Mouse (Mus musculus): Measurements from ENCODE around the gene Primpol. TPM values are rescaled to one million over a fixed set of nuclear protein-coding genes. Genes with fewer than 3 reads are reported as not detected.

Primpol gene
- polyA plus RNA-seq (2015; fragmentation: Nextera tagmentation; extraction: Ambion mirVana): 7.8 and 7.9 TPM in 2 replicates

- WGBS: under 1% methylated on average over 54 of the region's 54 CpGs
- peak within 1 kb of the TSS; percentile 85 for H3K9ac ChIP-seq
- peaks cover 16% of the 10 kb centered on the region for H3K4me1 ChIP-seq
- H3K27me3 ChIP-seq (replicated peaks): no peaks in the 10 kb centered on the region
- peak; percentile 98 for ATAC-seq (replicated peaks)
- peak within 1 kb of the TSS; percentile 66 for H3K4me3 ChIP-seq
- H3K4me2 ChIP-seq: peak within 1 kb of the TSS; percentile 79
- H3K9me3 ChIP-seq: no peaks in the 10 kb centered on the region
- no peaks in the 10 kb centered on the region for H3K36me3 ChIP-seq (replicated peaks)
- H3K27ac ChIP-seq: peak within 1 kb of the TSS; percentile 96
Measured at GRCm38 (mm10) chr8:46616879-46617689, at the start of gene Primpol, which contains the start of gene Casp3. Primpol (minus strand) TSS chr8:46617212. Casp3 (plus strand) TSS chr8:46617291.

- WGBS: 92% methylated on average over 2 of the region's 2 CpGs
- H3K27ac ChIP-seq: no peak overlapping the region
- no peak overlapping the region for H3K4me3 ChIP-seq
- no peaks in the 10 kb centered on the region for H3K4me1 ChIP-seq
- no peak for ATAC-seq (replicated peaks)
- no peaks in the 10 kb centered on the region for H3K36me3 ChIP-seq (replicated peaks)
- H3K9ac ChIP-seq: no peak overlapping the region
- H3K27me3 ChIP-seq (replicated peaks): no peaks in the 10 kb centered on the region
- no peaks in the 10 kb centered on the region for H3K9me3 ChIP-seq
- no peak overlapping the region for H3K4me2 ChIP-seq
Measured at GRCm38 (mm10) chr8:46655919-46656318, 38.9 kb upstream of the Primpol start.

- 79% methylated on average over 9 of the region's 9 CpGs for WGBS
Measured at GRCm38 (mm10) chr8:46651872-46652271, 34.9 kb upstream of the Primpol start.

GRCm38 (mm10) chr8:46648421-46648820, 31.4 kb upstream of the Primpol start:
- H3K4me2 ChIP-seq: no peak overlapping the region
- no peak for ATAC-seq (replicated peaks)
- H3K9me3 ChIP-seq: no peaks in the 10 kb centered on the region
- no peak overlapping the region for H3K4me3 ChIP-seq
- no peak overlapping the region for H3K9ac ChIP-seq
- H3K27me3 ChIP-seq (replicated peaks): no peaks in the 10 kb centered on the region
- H3K4me1 ChIP-seq: no peaks in the 10 kb centered on the region
- no peaks in the 10 kb centered on the region for H3K36me3 ChIP-seq (replicated peaks)
- 93% methylated on average over 4 of the region's 4 CpGs for WGBS
- no peak overlapping the region for H3K27ac ChIP-seq

More at GRCm38 (mm10) chr8:46651872-46652271, 34.9 kb upstream of the Primpol start:
- no peak overlapping the region for H3K4me3 ChIP-seq
- H3K4me1 ChIP-seq: no peaks in the 10 kb centered on the region
- no peaks in the 10 kb centered on the region for H3K9me3 ChIP-seq
- no peaks in the 10 kb centered on the region for H3K36me3 ChIP-seq (replicated peaks)
- no peak for ATAC-seq (replicated peaks)
- no peaks in the 10 kb centered on the region for H3K27me3 ChIP-seq (replicated peaks)
- no peak overlapping the region for H3K4me2 ChIP-seq
- no peak overlapping the region for H3K9ac ChIP-seq
- no peak overlapping the region for H3K27ac ChIP-seq

GRCm38 (mm10) chr8:46641272-46641671, 24.3 kb upstream of the Primpol start:
- H3K36me3 ChIP-seq (replicated peaks): peaks cover 17% of the 10 kb centered on the region; the same call in 1 of the 2 replicates
- no peak overlapping the region for H3K4me3 ChIP-seq
- 93% methylated on average over 5 of the region's 5 CpGs for WGBS
- no peak overlapping the region for H3K9ac ChIP-seq
- H3K4me2 ChIP-seq: no peak overlapping the region
- no peaks in the 10 kb centered on the region for H3K9me3 ChIP-seq
- no peak overlapping the region for H3K27ac ChIP-seq
- H3K27me3 ChIP-seq (replicated peaks): no peaks in the 10 kb centered on the region
- no peaks in the 10 kb centered on the region for H3K4me1 ChIP-seq
- ATAC-seq (replicated peaks): no peak

- Histone ChIP-seq H3K9me3 (no peaks in the 10 kb centered on the region), H3K27me3 (replicated peaks) (no peaks in the 10 kb centered on the region), H3K4me1 (no peaks in the 10 kb centered on the region), H3K9ac (no peak overlapping the region), H3K27ac (no peak overlapping the region), H3K4me3 (no peak overlapping the region), H3K4me2 (no peak overlapping the region), H3K36me3 (replicated peaks) (peaks cover 31% of the 10 kb centered on the region; the same call in 1 of the 2 replicates)
- WGBS: 90% methylated on average over 5 of the region's 5 CpGs
- no peak for ATAC-seq (replicated peaks)
Measured at GRCm38 (mm10) chr8:46639852-46640251, 22.8 kb upstream of the Primpol start.

GRCm38 (mm10) chr8:46639010-46639571, 22.1 kb upstream of the Primpol start:
- Histone ChIP-seq H3K27ac (peak overlapping the region; percentile 50; the same call in 1 of the 2 replicates), H3K36me3 (replicated peaks) (peaks cover 37% of the 10 kb centered on the region), H3K27me3 (replicated peaks) (no peaks in the 10 kb centered on the region), H3K4me2 (no peak overlapping the region), H3K9ac (no peak overlapping the region), H3K9me3 (no peaks in the 10 kb centered on the region), H3K4me3 (no peak overlapping the region), H3K4me1 (no peaks in the 10 kb centered on the region)
- 62% methylated on average over 6 of the region's 6 CpGs for WGBS
- ATAC-seq (replicated peaks): peak; percentile 74; the same call in 1 of the 2 replicates

- no peak overlapping the region for H3K4me3 ChIP-seq
- H3K4me2 ChIP-seq: no peak overlapping the region
- H3K27ac ChIP-seq: no peak overlapping the region
- no peaks in the 10 kb centered on the region for H3K4me1 ChIP-seq
- 94% methylated on average over 4 of the region's 4 CpGs for WGBS
- H3K27me3 ChIP-seq (replicated peaks): no peaks in the 10 kb centered on the region
- no peak overlapping the region for H3K9ac ChIP-seq
- no peak for ATAC-seq (replicated peaks)
- peaks cover 39% of the 10 kb centered on the region for H3K36me3 ChIP-seq (replicated peaks)
- H3K9me3 ChIP-seq: no peaks in the 10 kb centered on the region
Measured at GRCm38 (mm10) chr8:46630932-46631331, 13.9 kb upstream of the Primpol start.

- Histone ChIP-seq H3K4me3 (no peak overlapping the region), H3K27me3 (replicated peaks) (no peaks in the 10 kb centered on the region), H3K4me2 (no peak overlapping the region), H3K9ac (no peak overlapping the region), H3K36me3 (replicated peaks) (peaks cover 34% of the 10 kb centered on the region), H3K4me1 (no peaks in the 10 kb centered on the region), H3K9me3 (no peaks in the 10 kb centered on the region), H3K27ac (no peak overlapping the region)
- WGBS: 95% methylated on average over 3 of the region's 3 CpGs
- ATAC-seq (replicated peaks): no peak
Measured at GRCm38 (mm10) chr8:46630422-46630821, 13.4 kb upstream of the Primpol start.

GRCm38 (mm10) chr8:46628645-46629044, 11.6 kb upstream of the Primpol start:
- H3K36me3 ChIP-seq (replicated peaks): peaks cover 18% of the 10 kb centered on the region
- no peak overlapping the region for H3K4me3 ChIP-seq
- ATAC-seq (replicated peaks): no peak
- no peaks in the 10 kb centered on the region for H3K27me3 ChIP-seq (replicated peaks)
- WGBS: 100% methylated on average over 1 of the region's 1 CpGs
- no peaks in the 10 kb centered on the region for H3K4me1 ChIP-seq
- no peak overlapping the region for H3K4me2 ChIP-seq
- H3K9ac ChIP-seq: no peak overlapping the region
- no peaks in the 10 kb centered on the region for H3K9me3 ChIP-seq
- H3K27ac ChIP-seq: no peak overlapping the region

GRCm38 (mm10) chr8:46627881-46628280, 10.9 kb upstream of the Primpol start:
- Histone ChIP-seq H3K9me3 (no peaks in the 10 kb centered on the region), H3K4me3 (no peak overlapping the region), H3K27ac (no peak overlapping the region), H3K9ac (no peak overlapping the region), H3K27me3 (replicated peaks) (no peaks in the 10 kb centered on the region), H3K4me2 (no peak overlapping the region), H3K36me3 (replicated peaks) (peaks cover 10% of the 10 kb centered on the region), H3K4me1 (no peaks in the 10 kb centered on the region)
- WGBS: 77% methylated on average over 7 of the region's 7 CpGs
- no peak for ATAC-seq (replicated peaks)

- peaks cover 3% of the 10 kb centered on the region; the same call in 1 of the 2 replicates for H3K4me1 ChIP-seq
- H3K4me2 ChIP-seq: no peak overlapping the region
- WGBS: 97% methylated on average over 5 of the region's 5 CpGs
- 0 out of 2 replicates have a peak, but pooled peaks cover 5% of the 10 kb centered on the region for H3K36me3 ChIP-seq (replicated peaks)
- no peak overlapping the region for H3K9ac ChIP-seq
- H3K9me3 ChIP-seq: no peaks in the 10 kb centered on the region
- no peak overlapping the region for H3K4me3 ChIP-seq
- no peaks in the 10 kb centered on the region for H3K27me3 ChIP-seq (replicated peaks)
- H3K27ac ChIP-seq: no peak overlapping the region
- no peak for ATAC-seq (replicated peaks)
Measured at GRCm38 (mm10) chr8:46626642-46627041, 9.6 kb upstream of the Primpol start.
